Mouse (Mus musculus) stomach, postnatal 0 days (tissue): Measurements from ENCODE around the gene Satb2. TPM values are rescaled to one million over a fixed set of nuclear protein-coding genes. Genes with fewer than 3 reads are reported as not detected.

Experiments
- ATAC-seq: fragments of 200-750 bp; cut with Nextera tagmentation; 2 replicates; pipeline ENCODE4 v1.8.0; 2017; ENCODE audit not compliant: low FRiP score, low TSS enrichment
- DNase-seq: peaks from one replicate; pipeline ENCODE4 v3.0.0-alpha.2; 2016; ENCODE audit warnings: low spot score
- H3K27ac ChIP-seq: fragments of 300-500 bp; sonication (generic); replicated peaks from 2 replicates; pipeline ENCODE4 v1.5.1; 2014; ENCODE audit warnings: mild to moderate bottlenecking, control low read depth
- H3K27me3 ChIP-seq: fragments of 300-500 bp; sonication (generic); 2 replicates; pipeline ENCODE4 v1.6.1; 2014; ENCODE audit warnings: low read length; ENCODE audit not compliant: control insufficient read depth, insufficient read depth
- H3K36me3 ChIP-seq: fragments of 300-500 bp; sonication (generic); 2 replicates; pipeline ENCODE4 v1.6.1; 2014; ENCODE audit warnings: low read length, mixed read lengths; ENCODE audit not compliant: control insufficient read depth, insufficient read depth
- H3K4me1 ChIP-seq: fragments of 300-500 bp; sonication (generic); replicated peaks from 2 replicates; pipeline ENCODE4 v1.6.1; 2014; ENCODE audit warnings: antibody characterized with exemption; ENCODE audit not compliant: control insufficient read depth, insufficient read depth
- H3K4me2 ChIP-seq: fragments of 300-500 bp; sonication (generic); replicated peaks from 2 replicates; pipeline ENCODE4 v1.6.1; 2014; ENCODE audit warnings: low read depth, mild to moderate bottlenecking, control low read depth, moderate library complexity
- H3K4me3 ChIP-seq: fragments of 300-500 bp; sonication (generic); 2 replicates; pipeline ENCODE4 v1.5.1; 2014; ENCODE audit warnings: low read depth, low read length, control low read depth
- H3K9ac ChIP-seq: fragments of 300-500 bp; sonication (generic); 2 replicates; pipeline ENCODE4 v1.6.1; 2014; ENCODE audit warnings: mild to moderate bottlenecking, low read length, control low read depth, mixed read lengths
- H3K9me3 ChIP-seq: fragments of 300-500 bp; sonication (generic); 2 replicates; pipeline ENCODE4 v1.6.1; 2016; ENCODE audit warnings: low read length; ENCODE audit not compliant: control insufficient read depth
- CTCF ChIP-seq: IDR thresholded peaks from 2 replicates; pipeline ENCODE4 v1.5.1; 2016; ENCODE audit warnings: antibody characterized with exemption, low read depth, mild to moderate bottlenecking, moderate library complexity
- EP300 ChIP-seq: optimal IDR thresholded peaks from 2 replicates; pipeline ENCODE3; 2016; ENCODE audit warnings: antibody characterized with exemption
- WGBS: fragments of 180-500 bp; shearing (Covaris S2); extraction: QIAGEN DNeasy Blood & Tissue Kit; methylation state at CpG from one replicate; pipeline ENCODE4 v1.1.7; 2014; 5-methylcytosine and 5-hydroxymethylcytosine counted together
- polyA plus RNA-seq: library from polyadenylated mRNA; unstranded; fragments of >200 nt; fragmentation: Nextera tagmentation; extraction: Ambion mirVana; gene quantifications from 2 replicates; pipeline ENCODE4 v1.2.1, GENCODE M21; 2015

Satb2 gene
- polyA plus RNA-seq, 1 experiment from 2014 or later, result 0.17 TPM

DNA sequence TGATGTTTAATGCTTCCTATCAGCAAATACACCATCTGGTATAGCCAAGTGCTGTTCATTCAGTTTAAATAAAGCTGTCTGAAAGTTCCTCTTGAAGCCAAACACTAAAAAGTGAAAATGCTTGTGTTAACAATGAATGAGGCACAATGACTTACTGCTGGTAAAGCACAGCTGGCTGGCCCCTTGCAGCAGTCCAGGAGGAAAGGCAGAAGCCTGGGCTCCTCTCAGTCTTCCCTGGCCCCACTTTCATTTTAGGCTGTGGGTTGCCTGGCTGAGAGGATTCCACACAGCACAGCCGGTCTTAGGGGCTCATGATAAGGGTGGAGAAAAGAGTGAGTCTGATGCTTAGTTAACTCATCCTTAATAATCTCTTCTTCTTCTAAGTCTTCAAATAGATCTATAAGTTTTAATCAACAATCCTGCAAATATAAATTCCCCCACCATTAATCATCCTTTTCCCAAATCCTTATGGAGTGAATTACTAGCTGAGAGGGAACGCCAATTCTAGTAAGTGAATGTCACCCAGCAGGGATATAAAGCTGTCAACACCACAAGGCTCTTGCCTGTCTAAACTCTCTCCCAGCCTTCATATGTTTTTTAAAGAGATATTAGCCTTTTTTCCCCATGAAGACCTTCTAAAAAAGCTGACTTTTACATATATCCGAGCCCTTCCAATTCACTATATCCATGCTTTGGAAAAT lies 12.4 kb downstream of the Satb2 start:
- Histone ChIP-seq H3K36me3 (no peaks in the 10 kb centered on the region), H3K9me3 (no peaks in the 10 kb centered on the region), H3K4me2 (no peak overlapping the region), H3K9ac (no peak overlapping the region), H3K27ac (no peak overlapping the region), H3K27me3 (peaks cover 12% of the 10 kb centered on the region; the same call in 1 of the 2 replicates), H3K4me1 (0 out of 2 replicates have a peak, but pooled peaks cover 3% of the 10 kb centered on the region), H3K4me3 (no peak overlapping the region)
- ATAC-seq (no peak), DNase-seq (no peak)
- no peak for TF ChIP-seq EP300
- 62% methylated on average over 3 of the region's 3 CpGs for WGBS

- TF ChIP-seq EP300 (no peak), CTCF (no peak)
- DNase-seq (no peak), ATAC-seq (no peak)
- 87% methylated on average over 7 of the region's 7 CpGs for WGBS
- Histone ChIP-seq H3K27me3 (no peaks in the 10 kb centered on the region; the same call in 1 of the 2 replicates), H3K4me3 (no peak overlapping the region), H3K9me3 (no peaks in the 10 kb centered on the region), H3K27ac (no peak overlapping the region), H3K36me3 (no peaks in the 10 kb centered on the region), H3K4me2 (no peak overlapping the region), H3K4me1 (no peaks in the 10 kb centered on the region), H3K9ac (no peak overlapping the region)
Observed at GRCm38 (mm10) chr1:56964493-56964892, 14.0 kb downstream of the Satb2 start.

DNA sequence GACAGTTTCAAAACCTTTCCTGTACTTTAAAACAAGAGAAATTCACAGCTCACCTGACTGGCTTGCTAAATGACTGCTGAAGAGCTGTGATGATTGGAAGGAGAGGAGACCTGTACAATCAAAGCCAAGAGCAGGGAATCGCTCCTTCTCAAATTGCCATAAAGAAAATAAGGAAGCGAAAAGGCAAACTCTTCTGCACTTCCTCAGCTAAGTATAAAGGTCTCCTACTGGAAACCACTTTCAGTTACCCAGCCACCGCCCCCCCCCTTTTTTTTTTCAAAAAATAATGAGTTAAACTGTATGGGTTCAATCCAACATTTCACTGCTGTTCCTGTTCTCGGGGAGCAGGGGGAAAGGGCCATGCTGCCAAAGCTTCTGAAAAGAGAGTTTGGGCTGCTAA lies 15.2 kb downstream of the Satb2 start:
- no peak overlapping the region for H3K4me3 ChIP-seq
- ATAC-seq, result no peak
- H3K36me3 ChIP-seq, result no peaks in the 10 kb centered on the region
- DNase-seq, result no peak
- no peak overlapping the region for H3K27ac ChIP-seq
- H3K9ac ChIP-seq, result no peak overlapping the region
- H3K4me2 ChIP-seq, result no peak overlapping the region
- no peaks in the 10 kb centered on the region for H3K9me3 ChIP-seq
- no peaks in the 10 kb centered on the region for H3K27me3 ChIP-seq
- no peak for TF ChIP-seq CTCF
- no peaks in the 10 kb centered on the region for H3K4me1 ChIP-seq
- WGBS, result 69% methylated on average over 4 of the region's 4 CpGs

DNA sequence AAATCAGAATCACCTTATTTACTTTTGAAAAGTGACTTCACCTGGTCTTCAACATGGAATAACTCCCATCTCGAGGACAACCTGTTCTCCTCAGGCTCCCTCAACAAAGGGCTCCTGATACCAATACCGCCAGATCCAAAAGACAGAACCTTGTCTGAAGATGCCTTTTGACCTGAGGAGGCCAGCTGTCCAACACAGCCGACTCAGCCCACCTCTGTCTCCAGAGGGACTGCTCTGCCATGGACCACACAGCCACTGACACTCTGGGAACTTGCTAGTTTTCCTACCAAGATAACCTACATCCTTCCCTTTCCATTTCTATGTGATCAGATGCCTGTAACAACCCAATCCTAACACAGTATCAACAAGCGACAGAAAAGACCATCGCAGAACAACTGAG lies 19.5 kb downstream of the Satb2 start:
- no peak overlapping the region for H3K9ac ChIP-seq
- 79% methylated on average over 5 of the region's 5 CpGs for WGBS

DNA sequence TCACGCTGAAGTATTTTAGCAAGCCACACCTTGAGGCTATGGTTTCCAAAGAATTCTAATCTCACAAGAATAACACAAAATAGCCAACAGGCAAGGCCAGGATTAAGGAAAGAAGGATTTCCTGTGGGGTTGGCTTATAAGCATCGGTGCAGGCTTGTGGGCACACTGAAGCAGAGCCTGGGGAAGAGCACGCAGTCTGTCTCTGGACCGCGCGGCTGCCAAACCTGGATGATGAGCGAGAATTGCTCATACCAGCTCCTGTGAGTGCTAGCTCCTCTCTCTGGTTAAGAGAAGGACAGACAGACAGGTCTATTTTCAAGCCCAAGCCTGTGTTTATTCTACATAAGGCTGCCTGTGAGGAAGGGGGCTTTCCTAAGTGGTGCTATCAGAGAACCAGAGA lies 20.5 kb downstream of the Satb2 start:
- H3K9ac ChIP-seq, result no peak overlapping the region
- TF ChIP-seq CTCF (no peak), EP300 (no peak)
- WGBS, result 83% methylated on average over 7 of the region's 7 CpGs

More for the DNA sequence above, 19.5 kb downstream of the Satb2 start:
- H3K36me3 ChIP-seq, result no peaks in the 10 kb centered on the region
- H3K9me3 ChIP-seq, result no peaks in the 10 kb centered on the region
- no peak overlapping the region for H3K27ac ChIP-seq
- no peaks in the 10 kb centered on the region for H3K27me3 ChIP-seq
- H3K4me3 ChIP-seq, result no peak overlapping the region
- H3K4me2 ChIP-seq, result no peak overlapping the region
- H3K4me1 ChIP-seq, result no peaks in the 10 kb centered on the region
- TF ChIP-seq CTCF (no peak), EP300 (no peak)
- ATAC-seq (no peak), DNase-seq (no peak)

DNA sequence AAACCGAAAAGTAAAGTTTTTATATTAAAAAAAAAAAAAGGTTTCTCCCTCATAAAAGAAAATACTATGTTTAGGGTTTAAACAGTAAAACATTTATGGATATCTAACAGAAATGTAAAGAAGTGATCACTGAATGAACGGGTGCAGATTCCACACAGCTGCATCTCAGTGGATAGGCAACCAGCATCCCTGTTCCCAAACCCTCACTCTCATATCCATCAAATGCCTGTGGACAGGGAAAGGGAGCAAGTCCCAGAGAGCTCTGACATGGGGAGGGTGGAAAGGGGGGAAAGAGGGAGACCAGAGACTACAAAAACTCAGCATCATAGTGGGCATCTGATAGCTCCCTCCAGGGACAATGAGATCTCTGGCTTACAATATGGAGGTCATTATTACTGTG lies 21.6 kb downstream of the Satb2 start:
- Histone ChIP-seq H3K9ac (no peak overlapping the region), H3K27me3 (no peaks in the 10 kb centered on the region), H3K9me3 (no peaks in the 10 kb centered on the region), H3K36me3 (no peaks in the 10 kb centered on the region), H3K4me1 (no peaks in the 10 kb centered on the region), H3K27ac (no peak overlapping the region), H3K4me3 (no peak overlapping the region), H3K4me2 (no peak overlapping the region)
- DNase-seq, result no peak
- no peak for ATAC-seq
- WGBS, result 93% methylated on average over 2 of the region's 2 CpGs
- TF ChIP-seq CTCF, result no peak
- TF ChIP-seq EP300, result no peak

More for the DNA sequence above, 20.5 kb downstream of the Satb2 start:
- ATAC-seq, result no peak
- Histone ChIP-seq H3K4me2 (no peak overlapping the region), H3K27ac (no peak overlapping the region), H3K9me3 (no peaks in the 10 kb centered on the region), H3K36me3 (no peaks in the 10 kb centered on the region), H3K4me1 (no peaks in the 10 kb centered on the region), H3K4me3 (no peak overlapping the region), H3K27me3 (no peaks in the 10 kb centered on the region)
- no peak for DNase-seq
